Mouse (Mus musculus): ENCODE measurements around the gene Irf2bp1. TPM values are rescaled to one million over a fixed set of nuclear protein-coding genes. Genes with fewer than 3 reads are reported as not detected.

The Irf2bp1 gene
- polyA plus RNA-seq (2015; fragmentation: Nextera tagmentation; extraction: Ambion mirVana) = 17.0 and 17.1 TPM in 2 replicates

GRCm38 (mm10) chr7:19003902-19004630, at the start of gene Irf2bp1:
Gene Irf2bp1 (plus strand): TSS chr7:19004044.
- Histone ChIP-seq H3K9me3 (ENCODE audit: control insufficient read depth, low read length) (no peaks in the 10 kb centered on the region), H3K4me3 (ENCODE audit: low read length) (peak within 1 kb of the TSS; percentile 86), H3K36me3 (ENCODE audit: control insufficient read depth, insufficient read depth, low read length) (peaks cover 11% of the 10 kb centered on the region), H3K27ac (ENCODE audit: low read length) (peak within 1 kb of the TSS; percentile 98), H3K27me3 (replicated peaks; ENCODE audit: control insufficient read depth, insufficient read depth, low read length) (no peaks in the 10 kb centered on the region), H3K4me1 (ENCODE audit: control insufficient read depth, insufficient read depth, low read length) (peaks cover 54% of the 10 kb centered on the region), H3K9ac (ENCODE audit: low read depth, low read length) (peak within 1 kb of the TSS; percentile 90), H3K4me2 (ENCODE audit: low read depth, low read length) (peak within 1 kb of the TSS; percentile 99)
- peak; percentile 45 for ATAC-seq
- under 1% methylated on average over 86 of the region's 90 CpGs for WGBS

GRCm38 (mm10) chr7:18957569-18958383, 46.1 kb upstream of the Irf2bp1 start:
- Histone ChIP-seq H3K4me1 (ENCODE audit: control insufficient read depth, insufficient read depth, low read length) (peaks cover 12% of the 10 kb centered on the region), H3K27me3 (replicated peaks; ENCODE audit: control insufficient read depth, insufficient read depth, low read length) (peaks cover 57% of the 10 kb centered on the region), H3K9ac (ENCODE audit: low read depth, low read length) (peak overlapping the region; percentile 71), H3K36me3 (ENCODE audit: control insufficient read depth, insufficient read depth, low read length) (no peaks in the 10 kb centered on the region), H3K9me3 (ENCODE audit: control insufficient read depth, low read length) (no peaks in the 10 kb centered on the region), H3K4me3 (ENCODE audit: low read length) (peak overlapping the region; percentile 71), H3K4me2 (ENCODE audit: low read depth, low read length) (peak overlapping the region; percentile 99), H3K27ac (ENCODE audit: low read length) (no peak overlapping the region)
- WGBS = under 1% methylated on average over 100 of the region's 107 CpGs
- peak; percentile 92 for ATAC-seq

DNA sequence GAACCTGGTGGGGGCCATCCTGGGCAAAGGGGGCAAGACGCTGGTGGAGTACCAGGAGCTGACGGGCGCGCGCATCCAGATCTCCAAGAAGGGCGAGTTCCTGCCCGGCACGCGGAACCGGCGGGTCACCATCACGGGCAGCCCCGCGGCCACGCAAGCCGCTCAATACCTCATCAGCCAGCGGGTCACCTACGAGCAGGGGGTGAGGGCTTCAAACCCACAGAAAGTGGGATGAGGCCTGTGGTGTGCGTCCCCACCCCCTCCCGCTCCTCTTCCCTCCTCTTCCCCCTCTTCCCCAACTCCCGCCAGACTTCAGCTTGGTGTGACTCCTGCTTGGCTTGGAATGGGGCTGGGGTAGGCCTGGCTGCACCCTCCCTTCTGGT, 45.5 kb upstream of the Irf2bp1 start:
- WGBS = 4% methylated on average over 21 of the region's 21 CpGs
- peak; percentile 43 for ATAC-seq
- H3K4me3 ChIP-seq (ENCODE audit: low read length) = peak overlapping the region; percentile 71
- no peaks in the 10 kb centered on the region for H3K9me3 ChIP-seq (ENCODE audit: control insufficient read depth, low read length)
- H3K27me3 ChIP-seq (replicated peaks; ENCODE audit: control insufficient read depth, insufficient read depth, low read length) = peaks cover 61% of the 10 kb centered on the region
- no peak overlapping the region for H3K27ac ChIP-seq (ENCODE audit: low read length)
- peaks cover 16% of the 10 kb centered on the region for H3K4me1 ChIP-seq (ENCODE audit: control insufficient read depth, insufficient read depth, low read length)
- no peaks in the 10 kb centered on the region for H3K36me3 ChIP-seq (ENCODE audit: control insufficient read depth, insufficient read depth, low read length)
- peak overlapping the region; percentile 99 for H3K4me2 ChIP-seq (ENCODE audit: low read depth, low read length)
- peak overlapping the region; percentile 71 for H3K9ac ChIP-seq (ENCODE audit: low read depth, low read length)

DNA sequence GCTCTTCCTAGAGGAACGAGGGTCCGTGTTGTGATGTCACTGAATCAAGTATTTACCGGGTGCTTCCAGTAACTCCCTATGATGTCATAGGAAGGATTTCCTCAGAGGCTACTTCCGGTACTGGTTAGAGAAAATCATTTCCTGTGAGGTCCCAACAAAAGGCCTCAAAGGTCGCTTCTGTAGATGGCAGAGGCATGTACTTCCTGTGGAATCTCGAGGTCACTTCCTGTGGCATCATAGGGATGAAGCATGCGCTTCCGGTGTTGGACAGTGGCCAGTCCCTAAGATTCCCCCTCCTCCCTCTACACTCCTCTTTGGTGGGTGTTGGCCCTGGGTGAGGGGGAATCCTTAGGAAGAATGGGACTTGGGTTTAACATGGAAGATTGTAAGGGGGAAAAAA, 44.4 kb upstream of the Irf2bp1 start:
- Histone ChIP-seq H3K4me1 (ENCODE audit: control insufficient read depth, insufficient read depth, low read length) (peaks cover 18% of the 10 kb centered on the region), H3K9me3 (ENCODE audit: control insufficient read depth, low read length) (no peaks in the 10 kb centered on the region), H3K4me2 (ENCODE audit: low read depth, low read length) (no peak overlapping the region), H3K9ac (ENCODE audit: low read depth, low read length) (no peak overlapping the region), H3K36me3 (ENCODE audit: control insufficient read depth, insufficient read depth, low read length) (no peaks in the 10 kb centered on the region), H3K4me3 (ENCODE audit: low read length) (no peak overlapping the region), H3K27ac (ENCODE audit: low read length) (0 out of 2 replicates have a peak overlapping the region, but pooled peaks have one; percentile 2), H3K27me3 (replicated peaks; ENCODE audit: control insufficient read depth, insufficient read depth, low read length) (peaks cover 69% of the 10 kb centered on the region)
- 43% methylated on average over 8 of the region's 8 CpGs for WGBS
- ATAC-seq = no peak

DNA sequence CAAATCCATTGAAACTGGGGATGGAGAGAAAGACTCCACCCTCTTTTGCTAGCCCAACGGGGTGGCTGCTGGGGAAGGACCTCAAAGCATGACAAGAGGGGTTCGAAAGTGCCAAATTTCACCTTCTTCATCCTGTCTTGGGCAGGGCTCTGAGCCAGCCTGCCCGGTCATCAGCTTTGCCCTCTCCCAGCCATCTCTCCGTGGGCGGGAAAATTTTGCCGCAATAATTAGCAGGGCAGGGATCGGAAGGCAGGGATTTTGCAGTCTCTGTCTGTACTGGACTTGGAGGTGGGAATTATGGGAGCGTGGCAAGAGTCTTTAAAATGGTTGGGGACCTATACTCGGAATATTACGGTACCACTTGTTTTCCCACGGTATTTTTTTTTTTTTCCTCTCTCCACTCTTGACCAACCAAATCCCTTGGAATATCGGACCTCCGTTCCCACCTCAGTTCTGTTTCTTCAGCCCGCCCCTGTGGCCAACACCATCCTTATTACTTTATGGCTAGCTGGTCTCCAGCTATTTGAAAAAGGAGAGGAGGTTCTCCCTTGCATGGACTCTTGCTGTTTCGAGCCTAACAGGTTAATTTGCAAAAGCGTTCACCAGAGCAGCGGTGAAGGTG, 41.6 kb upstream of the Irf2bp1 start:
- ATAC-seq = no peak
- Histone ChIP-seq H3K4me1 (ENCODE audit: control insufficient read depth, insufficient read depth, low read length) (peaks cover 17% of the 10 kb centered on the region), H3K4me2 (ENCODE audit: low read depth, low read length) (peak overlapping the region; percentile 39), H3K36me3 (ENCODE audit: control insufficient read depth, insufficient read depth, low read length) (no peaks in the 10 kb centered on the region), H3K27ac (ENCODE audit: low read length) (no peak overlapping the region), H3K4me3 (ENCODE audit: low read length) (peak overlapping the region; percentile 20), H3K9me3 (ENCODE audit: control insufficient read depth, low read length) (no peaks in the 10 kb centered on the region), H3K27me3 (replicated peaks; ENCODE audit: control insufficient read depth, insufficient read depth, low read length) (peaks cover 67% of the 10 kb centered on the region), H3K9ac (ENCODE audit: low read depth, low read length) (no peak overlapping the region; the same call in 1 of the 2 replicates)
- 3% methylated on average over 17 of the region's 17 CpGs for WGBS

DNA sequence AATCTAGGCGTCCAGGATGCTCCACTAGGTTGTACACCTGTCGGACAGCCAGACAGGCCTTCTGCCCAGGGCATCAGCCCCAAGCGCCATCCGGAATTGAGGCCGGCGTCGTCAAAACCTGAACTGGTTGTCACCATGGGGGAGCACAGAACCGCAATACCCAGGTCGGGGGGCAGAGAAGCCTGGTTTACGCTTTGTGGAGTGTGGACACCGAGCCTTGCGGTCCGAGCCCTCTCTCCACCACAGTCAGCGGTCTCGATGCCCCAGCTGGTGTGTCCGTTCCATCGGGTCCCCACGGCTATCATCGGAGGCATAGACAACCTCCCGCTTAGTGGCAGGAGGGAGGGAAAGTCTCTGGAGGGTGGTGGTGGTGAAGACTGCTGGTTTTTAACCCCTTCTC, 41.0 kb upstream of the Irf2bp1 start:
- 1% methylated on average over 20 of the region's 20 CpGs for WGBS
- no peak for ATAC-seq
- Histone ChIP-seq H3K4me3 (ENCODE audit: low read length) (peak overlapping the region; percentile 20), H3K4me1 (ENCODE audit: control insufficient read depth, insufficient read depth, low read length) (peaks cover 13% of the 10 kb centered on the region), H3K9ac (ENCODE audit: low read depth, low read length) (no peak overlapping the region; the same call in 1 of the 2 replicates), H3K9me3 (ENCODE audit: control insufficient read depth, low read length) (no peaks in the 10 kb centered on the region), H3K27me3 (replicated peaks; ENCODE audit: control insufficient read depth, insufficient read depth, low read length) (peaks cover 62% of the 10 kb centered on the region), H3K27ac (ENCODE audit: low read length) (no peak overlapping the region), H3K36me3 (ENCODE audit: control insufficient read depth, insufficient read depth, low read length) (no peaks in the 10 kb centered on the region), H3K4me2 (ENCODE audit: low read depth, low read length) (peak overlapping the region; percentile 39)

DNA sequence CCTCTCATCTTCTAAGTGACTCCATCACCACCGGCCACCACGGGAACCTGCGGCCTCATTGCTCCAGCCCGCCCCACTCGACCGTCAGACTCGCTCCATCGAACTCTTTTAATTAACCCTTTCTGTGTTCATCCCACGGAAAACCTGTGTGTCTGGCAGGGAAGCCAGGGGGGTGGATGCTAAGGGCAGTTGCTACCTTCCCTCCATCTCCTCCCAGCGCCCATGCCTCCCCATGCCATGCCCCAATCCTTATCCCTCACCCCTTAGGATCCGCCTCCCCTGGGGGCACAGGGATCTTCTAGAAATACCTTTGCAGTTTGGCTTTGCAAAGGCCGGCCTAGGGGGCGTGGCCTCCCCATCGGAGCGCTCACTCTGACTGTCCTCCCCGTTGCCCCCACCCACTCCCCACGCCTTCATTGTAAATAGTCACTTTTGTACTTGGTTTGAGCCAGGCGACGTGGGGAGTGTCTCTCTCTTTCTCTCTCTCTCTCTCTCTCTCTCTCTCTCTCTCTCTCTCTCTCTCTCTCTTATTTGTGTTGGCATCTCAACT, 40.5 kb upstream of the Irf2bp1 start:
- Histone ChIP-seq H3K4me2 (ENCODE audit: low read depth, low read length) (no peak overlapping the region), H3K27ac (ENCODE audit: low read length) (no peak overlapping the region), H3K4me3 (ENCODE audit: low read length) (no peak overlapping the region), H3K9me3 (ENCODE audit: control insufficient read depth, low read length) (no peaks in the 10 kb centered on the region), H3K9ac (ENCODE audit: low read depth, low read length) (no peak overlapping the region), H3K4me1 (ENCODE audit: control insufficient read depth, insufficient read depth, low read length) (peaks cover 12% of the 10 kb centered on the region), H3K27me3 (replicated peaks; ENCODE audit: control insufficient read depth, insufficient read depth, low read length) (peaks cover 59% of the 10 kb centered on the region), H3K36me3 (ENCODE audit: control insufficient read depth, insufficient read depth, low read length) (no peaks in the 10 kb centered on the region)
- WGBS = 1% methylated on average over 19 of the region's 19 CpGs
- no peak for ATAC-seq

- Histone ChIP-seq H3K4me2 (ENCODE audit: low read depth, low read length) (no peak overlapping the region), H3K4me1 (ENCODE audit: control insufficient read depth, insufficient read depth, low read length) (peaks cover 9% of the 10 kb centered on the region), H3K9ac (ENCODE audit: low read depth, low read length) (no peak overlapping the region), H3K27ac (ENCODE audit: low read length) (no peak overlapping the region), H3K36me3 (ENCODE audit: control insufficient read depth, insufficient read depth, low read length) (no peaks in the 10 kb centered on the region), H3K9me3 (ENCODE audit: control insufficient read depth, low read length) (no peaks in the 10 kb centered on the region), H3K4me3 (ENCODE audit: low read length) (no peak overlapping the region), H3K27me3 (replicated peaks; ENCODE audit: control insufficient read depth, insufficient read depth, low read length) (peaks cover 44% of the 10 kb centered on the region)
- no peak for ATAC-seq
- WGBS = 79% methylated on average over 5 of the region's 5 CpGs
These were observed 38.5 kb upstream of the Irf2bp1 start for GRCm38 (mm10) chr7:18965312-18965711.

- no peak overlapping the region for H3K4me3 ChIP-seq (ENCODE audit: low read length)
- peaks cover 8% of the 10 kb centered on the region for H3K4me1 ChIP-seq (ENCODE audit: control insufficient read depth, insufficient read depth, low read length)
- H3K36me3 ChIP-seq (ENCODE audit: control insufficient read depth, insufficient read depth, low read length) = no peaks in the 10 kb centered on the region
- H3K9ac ChIP-seq (ENCODE audit: low read depth, low read length) = no peak overlapping the region
- H3K27ac ChIP-seq (ENCODE audit: low read length) = no peak overlapping the region
- H3K27me3 ChIP-seq (replicated peaks; ENCODE audit: control insufficient read depth, insufficient read depth, low read length) = peaks cover 22% of the 10 kb centered on the region
- peak; percentile 53 for ATAC-seq
- no peak overlapping the region for H3K4me2 ChIP-seq (ENCODE audit: low read depth, low read length)
- 9% methylated on average over 8 of the region's 8 CpGs for WGBS
- H3K9me3 ChIP-seq (ENCODE audit: control insufficient read depth, low read length) = 0 out of 2 replicates have a peak, but pooled peaks cover 5% of the 10 kb centered on the region
These were observed 36.2 kb upstream of the Irf2bp1 start for GRCm38 (mm10) chr7:18967603-18968002.
